ENCODE assay signal across 27 mouse cellular contexts in the genomic region with DNA sequence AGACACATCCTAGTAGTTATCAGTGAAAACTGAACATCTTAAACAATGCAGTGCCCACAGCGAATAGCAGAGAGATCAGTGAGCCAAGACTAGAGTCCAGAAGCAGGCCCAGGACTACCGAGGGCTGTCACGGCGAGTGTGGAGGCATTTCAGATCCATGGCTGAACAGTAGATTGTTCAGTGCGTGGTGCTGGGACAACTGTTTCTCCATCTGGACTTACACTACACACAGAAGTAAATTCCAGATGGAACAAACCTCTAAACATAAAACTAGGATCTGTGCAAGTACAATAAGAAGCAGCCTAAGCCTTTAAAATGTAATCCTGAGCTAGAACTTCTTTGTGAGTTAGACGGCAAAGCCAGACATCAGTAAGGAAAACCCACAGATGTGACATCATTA. TPM values are rescaled to one million over a fixed set of nuclear protein-coding genes. Genes with fewer than 3 reads are reported as not detected.
A peak's percentile ranks its signal among the peaks of the same experiment; 100 is the strongest.
DNase-seq lines count a peak whose midpoint lies in the region; ATAC-seq lines count a peak whose summit lies in the region.
"Had no signal": no experiment of that assay in that cellular context is flagged by ENCODE, and none has a peak within 500 bp of the region (broad histone marks: within the 10 kb centered on the region; RNA-seq: fewer than 3 reads in every experiment).

No protein-coding gene starts in this region.

- no peak overlapping the region for H3K4me2 ChIP-seq in hindbrain, embryonic 13.5 days
- H3K4me2 ChIP-seq: embryonic facial prominence, embryonic 12.5 days; heart, embryonic 15.5 days; limb, embryonic 13.5 days; liver, embryonic 13.5 days; lung, embryonic 14.5 days had no signal

- H3K27ac ChIP-seq in hindbrain, embryonic 13.5 days = no peak overlapping the region
- H3K27ac ChIP-seq: embryonic facial prominence, embryonic 12.5 days; heart, embryonic 15.5 days; hindbrain, postnatal 0 days; limb, embryonic 13.5 days; liver, embryonic 13.5 days had no signal

- no peaks in the 10 kb centered on the region for H3K36me3 ChIP-seq in hindbrain, embryonic 13.5 days
- H3K36me3 ChIP-seq: embryonic facial prominence, embryonic 12.5 days; heart, embryonic 15.5 days; limb, embryonic 13.5 days had no signal

- no peaks in the 10 kb centered on the region for H3K4me1 ChIP-seq in hindbrain, embryonic 13.5 days (replicated peaks)
- H3K4me1 ChIP-seq: embryonic facial prominence, embryonic 12.5 days; heart, embryonic 15.5 days; limb, embryonic 13.5 days; liver, embryonic 13.5 days had no signal

- WGBS in hindbrain, embryonic 13.5 days = 93% methylated on average over 6 of the region's 6 CpGs

- no peak for ATAC-seq in hindbrain, embryonic 13.5 days (ENCODE audit: low FRiP score)
- ATAC-seq: forebrain, embryonic 16.5 days; hindbrain, postnatal 0 days had no signal

- H3K27me3 ChIP-seq in hindbrain, embryonic 13.5 days = no peaks in the 10 kb centered on the region
- H3K27me3 ChIP-seq: embryonic facial prominence, embryonic 12.5 days; heart, embryonic 15.5 days; liver, embryonic 13.5 days had no signal

- H3K4me3 ChIP-seq in hindbrain, embryonic 13.5 days = no peak overlapping the region
- H3K4me3 ChIP-seq: embryonic facial prominence, embryonic 12.5 days; erythroblast, embryonic 14.5 days; heart, embryonic 15.5 days; limb, embryonic 13.5 days; liver, embryonic 13.5 days had no signal

- 0 out of 2 replicates have a peak, but pooled peaks cover 4% of the 10 kb centered on the region for H3K9me3 ChIP-seq in hindbrain, embryonic 13.5 days
- H3K9me3 ChIP-seq: embryonic facial prominence, embryonic 12.5 days; heart, embryonic 15.5 days; limb, embryonic 13.5 days had no signal

- peak; percentile 2 to 23 for DNase-seq in frontal cortex, adult 2 months (ENCODE audit: extremely low spot score in 1 of 2, low spot score in 1 of 2)
- no peak for DNase-seq in frontal cortex, postnatal 10 days (ENCODE audit: low spot score in 2 of 2)
- DNase-seq in right cerebral cortex, adult 2 months (ENCODE audit: low spot score in 2 of 2) = peak; percentile 14 to 15
- no peak for DNase-seq in right cerebral cortex, postnatal 4 days
- peak; percentile 33 to 71 for DNase-seq in layer of hippocampus, postnatal 14 days (ENCODE audit: low spot score in 2 of 2)
- DNase-seq in cerebellum, postnatal 10 days = no peak
- DNase-seq in adrenal gland, adult (ENCODE audit: inconsistent age in 2 of 2, low spot score in 1 of 2) = no peak
- DNase-seq: adrenal gland, postnatal 25 days; cerebellum, adult 8-10 months; gastrocnemius, postnatal 10 days; kidney, adult 11 months; kidney, postnatal 10 days; liver, embryonic 13.5 days; lung, embryonic 14.5 days; lung, postnatal 36 days; retina, postnatal 1 day had no signal

- H3K9ac ChIP-seq in hindbrain, embryonic 13.5 days = no peak overlapping the region
- H3K9ac ChIP-seq: embryonic facial prominence, embryonic 12.5 days; heart, embryonic 15.5 days; limb, embryonic 13.5 days; liver, embryonic 13.5 days; lung, embryonic 14.5 days had no signal

RNA-seq across cellular contexts. Expression of gene Prox1, which starts 42.7 kb away (rescaled TPM):
- 2.8 and 2.9 TPM in 2 replicates for polyA plus RNA-seq in frontal cortex, adult 2 months (2012; rRNA removed)
- total RNA-seq in layer of hippocampus, postnatal 14 days (2021) = 100 to 1,000 TPM; 104 to 105 TPM
- 7.8 and 8.8 TPM in 2 replicates for polyA plus RNA-seq in hindbrain, embryonic 13.5 days (2015; fragmentation: Nextera tagmentation; extraction: Ambion mirVana)
- total RNA-seq: hematopoietic stem cell, adult 5-6 weeks; megakaryocyte-erythroid progenitor cell, adult 5-6 weeks; MEL; neutrophil, adult 5-6 weeks had no signal

Comparison
In these comparisons a context has a peak if more than half of its experiments do, and no peak if none do; other contexts are left out.
1. DNase-seq: peak in frontal cortex, adult 2 months (2 of 2), right cerebral cortex, adult 2 months (2 of 2) and layer of hippocampus, postnatal 14 days (2 of 2); none in frontal cortex, postnatal 10 days (0 of 2), right cerebral cortex, postnatal 4 days (single experiment), cerebellum, postnatal 10 days (0 of 2) and adrenal gland, adult (0 of 2).